Mouse (Mus musculus): Measurements from ENCODE around the gene Ipo8.

DNA sequence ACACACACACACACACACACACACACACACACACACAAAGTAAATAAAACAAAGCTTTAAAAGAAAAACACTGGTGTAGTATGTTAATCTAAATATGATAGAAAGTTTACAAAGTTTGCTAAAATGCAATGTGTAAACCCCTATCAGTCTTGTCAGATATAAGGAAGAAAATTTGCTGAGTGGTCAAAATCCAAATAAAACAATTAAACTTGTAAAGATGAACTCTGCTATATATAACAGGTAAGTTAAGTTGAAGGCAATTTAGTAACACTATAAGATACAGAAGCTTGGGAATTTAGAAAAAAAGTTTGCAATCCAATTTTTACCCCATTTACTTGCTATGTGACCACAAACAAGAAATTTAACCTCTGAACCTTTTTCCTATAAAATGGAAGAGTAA lies 14.4 kb upstream of the Ipo8 start:
- TF ChIP-seq CTCF (IDR thresholded peaks at IDR 0.05; ENCODE audit: borderline replicate concordance, control insufficient read depth, extremely low read depth, insufficient read depth, low read length, poor library complexity) (no peak), POLR2A (IDR thresholded peaks at IDR 0.05; ENCODE audit: control insufficient read depth, extremely low read depth, insufficient read depth, low read length, poor library complexity) (no peak)

Measured in thymus, adult 2 months (tissue).